Mouse (Mus musculus) heart, postnatal 10 days (tissue): Measurements from ENCODE around the gene Clk1. TPM values are rescaled to one million over a fixed set of nuclear protein-coding genes. Genes with fewer than 3 reads are reported as not detected.

Experiments
- DNase-seq, 2 experiments: peaks; one replicate each; pipeline ENCODE4 v3.0.0; 2021
- intact Hi-C: fragments of 180-260 bp; cut with DNase I; formaldehyde crosslinking; loops from one replicate; pipeline ENCODE4 v1.15.1; 2025
- total RNA-seq, 2 experiments: library from RNA; stranded (reverse); gene quantifications; 2 replicates each; pipeline ENCODE4 v1.2.3; 2021

Gene Clk1
- 10 to 100 TPM; 62.6 to 80.1 TPM for total RNA-seq

GRCm38 (mm10) chr1:58423371-58424248 lies at the start of gene Clk1:
Clk1 (minus strand) TSS chr1:58424066.
- intact Hi-C loops = no loop called here
- peak; percentile 100 for DNase-seq

- intact Hi-C loops = no loop called here
- no peak for DNase-seq
Measured at GRCm38 (mm10) chr1:58465561-58465960, 41.7 kb upstream of the Clk1 start.

GRCm38 (mm10) chr1:58465042-58465441 lies 41.2 kb upstream of the Clk1 start:
- intact Hi-C loops = no loop called here
- no peak for DNase-seq

- intact Hi-C loops = no loop called here
- peak in 1 of 2 experiments; percentile 23 for DNase-seq
Measured at GRCm38 (mm10) chr1:58463935-58464334, 40.1 kb upstream of the Clk1 start.

GRCm38 (mm10) chr1:58460566-58460965 lies 36.7 kb upstream of the Clk1 start:
- DNase-seq = no peak
- intact Hi-C loops = no loop called here

GRCm38 (mm10) chr1:58458867-58459266 lies 35.0 kb upstream of the Clk1 start:
- peak in 1 of 2 experiments; percentile 15 for DNase-seq
- intact Hi-C loops = no loop called here

- no peak for DNase-seq
- intact Hi-C loops = no loop called here
Measured at GRCm38 (mm10) chr1:58458175-58458574, 34.3 kb upstream of the Clk1 start.

GRCm38 (mm10) chr1:58454316-58454715 lies 30.4 kb upstream of the Clk1 start:
- DNase-seq = no peak
- intact Hi-C loops = no loop called here

GRCm38 (mm10) chr1:58448396-58448795 lies 24.5 kb upstream of the Clk1 start:
- intact Hi-C loops = no loop called here
- no peak for DNase-seq

GRCm38 (mm10) chr1:58447766-58448165 lies 23.9 kb upstream of the Clk1 start:
- intact Hi-C loops = no loop called here
- DNase-seq = no peak

- intact Hi-C loops = no loop called here
- no peak for DNase-seq
Measured at GRCm38 (mm10) chr1:58445861-58446260, 22.0 kb upstream of the Clk1 start.

GRCm38 (mm10) chr1:58445143-58445722 lies 21.4 kb upstream of the Clk1 start, which contains the start of the genes Nif3l1 and Ppil3:
Nif3l1 (plus strand) TSS chr1:58445151.
Ppil3 (minus strand) TSS chr1:58445486.
- DNase-seq = peak; percentile 91 to 92
- intact Hi-C loops = no loop called here

- intact Hi-C loops = no loop called here
Measured at GRCm38 (mm10) chr1:58444691-58445090, 20.8 kb upstream of the Clk1 start.

GRCm38 (mm10) chr1:58424551-58424950 lies 685 bp upstream of the Clk1 start:
- intact Hi-C loops = no loop called here

More at GRCm38 (mm10) chr1:58444691-58445090, 20.8 kb upstream of the Clk1 start:
- no peak for DNase-seq

GRCm38 (mm10) chr1:58422879-58423278 lies 987 bp downstream of the Clk1 start:
- intact Hi-C loops = no loop called here
- peak; percentile 58 to 65 for DNase-seq

More at GRCm38 (mm10) chr1:58424551-58424950, 685 bp upstream of the Clk1 start:
- no peak for DNase-seq

GRCm38 (mm10) chr1:58420961-58421360 lies 2.9 kb downstream of the Clk1 start:
- intact Hi-C loops = no loop called here
- no peak for DNase-seq

- no peak for DNase-seq
- intact Hi-C loops = no loop called here
Measured at GRCm38 (mm10) chr1:58420032-58420431, 3.8 kb downstream of the Clk1 start.

GRCm38 (mm10) chr1:58416048-58416447 lies 7.8 kb downstream of the Clk1 start:
- intact Hi-C loops = no loop called here
- no peak for DNase-seq

GRCm38 (mm10) chr1:58415442-58415841 lies 8.4 kb downstream of the Clk1 start:
- no peak for DNase-seq
- intact Hi-C loops = no loop called here

- intact Hi-C loops = no loop called here
- DNase-seq = no peak
Measured at GRCm38 (mm10) chr1:58410776-58411175, 13.1 kb downstream of the Clk1 start.

- DNase-seq = no peak
- intact Hi-C loops = no loop called here
Measured at GRCm38 (mm10) chr1:58410198-58410588, 13.7 kb downstream of the Clk1 start.
